ENCODE assay signal across 8 mouse cellular contexts in the genomic region with DNA sequence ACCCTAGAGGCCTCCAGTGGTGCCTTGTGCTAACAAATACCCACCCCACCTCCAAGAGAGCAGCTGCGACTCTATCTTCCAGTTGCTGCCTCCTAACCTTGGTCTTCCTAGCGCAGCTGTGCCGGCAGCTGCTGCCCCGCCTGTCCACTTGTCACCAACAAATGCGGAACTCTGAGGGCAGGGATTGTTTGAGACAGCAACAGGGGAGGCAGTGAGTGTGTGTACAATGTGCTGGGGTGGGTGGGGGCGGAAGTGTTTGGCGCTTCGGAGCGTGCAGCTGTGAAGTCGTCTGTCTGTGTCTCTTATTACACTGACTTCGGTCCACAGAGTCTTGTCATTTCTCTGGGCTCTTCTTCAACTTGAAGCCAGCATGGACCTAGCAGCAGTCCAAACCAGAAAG. TPM values are rescaled to one million over a fixed set of nuclear protein-coding genes. Genes with fewer than 3 reads are reported as not detected.
DNase-seq lines count a peak whose midpoint lies in the region; ATAC-seq lines count a peak whose summit lies in the region.

No protein-coding gene starts in this region.

- H3K27me3 ChIP-seq in forebrain, embryonic 13.5 days: no peaks in the 10 kb centered on the region
- H3K27me3 ChIP-seq in midbrain, embryonic 12.5 days: no peaks in the 10 kb centered on the region

- ATAC-seq in forebrain, embryonic 13.5 days: peak; percentile 30; the same call in 1 of the 2 replicates
- ATAC-seq in midbrain, embryonic 12.5 days (ENCODE audit: low FRiP score, low read depth): peak; percentile 30; the same call in 1 of the 2 replicates
- ATAC-seq in inflammation-experienced regulatory T-cells, adult 6 months: no peak

- no peak overlapping the region for H3K4me3 ChIP-seq in forebrain, embryonic 13.5 days
- no peak overlapping the region for H3K4me3 ChIP-seq in midbrain, embryonic 12.5 days

- H3K9ac ChIP-seq in forebrain, embryonic 13.5 days: no peak overlapping the region
- no peak overlapping the region for H3K9ac ChIP-seq in midbrain, embryonic 12.5 days (replicated peaks)

- H3K27ac ChIP-seq in forebrain, embryonic 13.5 days: no peak overlapping the region
- no peak overlapping the region for H3K27ac ChIP-seq in midbrain, embryonic 12.5 days (replicated peaks)

- H3K36me3 ChIP-seq in forebrain, embryonic 13.5 days (ENCODE audit: poor library complexity, severe bottlenecking): no peaks in the 10 kb centered on the region
- no peaks in the 10 kb centered on the region for H3K36me3 ChIP-seq in midbrain, embryonic 12.5 days

- no peak overlapping the region for H3K4me2 ChIP-seq in forebrain, embryonic 13.5 days
- H3K4me2 ChIP-seq in midbrain, embryonic 12.5 days (replicated peaks): peak overlapping the region; percentile 22; the same call in 1 of the 2 replicates

- peak; percentile 6 for DNase-seq in ovary, postnatal 36 days (ENCODE audit: low spot score)
- no peak for DNase-seq in ovary, adult 18-20 months (ENCODE audit: low spot score)
- DNase-seq in kidney, postnatal 4 days: peak; percentile 32 to 49
- peak; percentile 71 for DNase-seq in thymus, postnatal 25 days
- no peak for DNase-seq in right cerebral cortex, adult 2 months (ENCODE audit: low spot score in 2 of 2)

- no peaks in the 10 kb centered on the region for H3K9me3 ChIP-seq in forebrain, embryonic 13.5 days (replicated peaks)
- H3K9me3 ChIP-seq in midbrain, embryonic 12.5 days: no peaks in the 10 kb centered on the region

- H3K4me1 ChIP-seq in forebrain, embryonic 13.5 days: no peaks in the 10 kb centered on the region
- H3K4me1 ChIP-seq in midbrain, embryonic 12.5 days: peaks cover 10% of the 10 kb centered on the region; the same call in 1 of the 2 replicates

- WGBS in forebrain, embryonic 13.5 days: 67% methylated on average over 11 of the region's 11 CpGs
- WGBS in midbrain, embryonic 12.5 days: 52% methylated on average over 11 of the region's 11 CpGs

RNA-seq across cellular contexts. Expression of gene Fam8a1, which starts 49.7 kb away (rescaled TPM):
- 16.8 and 17.5 TPM in 2 replicates for polyA plus RNA-seq in forebrain, embryonic 13.5 days (2015; fragmentation: Nextera tagmentation; extraction: Ambion mirVana)
- 19.9 and 25.1 TPM in 2 replicates for polyA plus RNA-seq in midbrain, embryonic 12.5 days (2016; fragmentation: Nextera tagmentation; extraction: Ambion mirVana)
- polyA plus RNA-seq in inflammation-experienced regulatory T-cells, adult 6 months (2017; shearing (Covaris generic)): 1 to 10 TPM; 5.1 to 9.7 (median 6.2) TPM

Comparison
In these comparisons a context has a peak if more than half of its experiments do, and no peak if none do; other contexts are left out.
1. DNase-seq: peak in ovary, postnatal 36 days (single experiment), kidney, postnatal 4 days (2 of 2) and thymus, postnatal 25 days (single experiment); none in ovary, adult 18-20 months (single experiment) and right cerebral cortex, adult 2 months (0 of 2).